Mouse (Mus musculus) hindbrain, embryonic 14.5 days (tissue): ENCODE results near the gene Slc22a14. TPM values are rescaled to one million over a fixed set of nuclear protein-coding genes. Genes with fewer than 3 reads are reported as not detected.

Source experiments
- ATAC-seq: fragments of 200-750 bp; cut with Nextera tagmentation; 2 replicates; pipeline ENCODE4 v1.8.0; 2017; ENCODE audit warnings: moderate number of reproducible peaks, mild to moderate bottlenecking, moderate TSS enrichment, moderate library complexity; ENCODE audit not compliant: low FRiP score
- DNase-seq: peaks from one replicate; pipeline ENCODE4 v3.0.0-alpha.2; 2015; ENCODE audit warnings: low spot score
- H3K27ac ChIP-seq: fragments of 300-500 bp; sonication (generic); 2 replicates; pipeline ENCODE4 v1.5.1; 2014; ENCODE audit warnings: mild to moderate bottlenecking, moderate library complexity
- H3K27me3 ChIP-seq: fragments of 300-500 bp; sonication (generic); 2 replicates; pipeline ENCODE4 v1.6.1; 2014; ENCODE audit warnings: mild to moderate bottlenecking, low read length, mixed read lengths; ENCODE audit not compliant: control insufficient read depth, insufficient read depth
- H3K36me3 ChIP-seq: fragments of 300-500 bp; sonication (generic); replicated peaks from 2 replicates; pipeline ENCODE4 v1.6.1; 2014; ENCODE audit not compliant: control insufficient read depth, insufficient read depth
- H3K4me1 ChIP-seq: fragments of 300-500 bp; sonication (generic); replicated peaks from 2 replicates; pipeline ENCODE4 v1.6.1; 2014; ENCODE audit warnings: antibody characterized with exemption, low read length, mixed read lengths; ENCODE audit not compliant: control insufficient read depth, insufficient read depth
- H3K4me2 ChIP-seq: fragments of 300-500 bp; sonication (generic); replicated peaks from 2 replicates; pipeline ENCODE4 v1.6.1; 2014; ENCODE audit warnings: mild to moderate bottlenecking, moderate library complexity
- H3K4me3 ChIP-seq: fragments of 300-500 bp; sonication (generic); replicated peaks from 2 replicates; pipeline ENCODE4 v1.5.1; 2014; ENCODE audit warnings: mild to moderate bottlenecking, low read length
- H3K9ac ChIP-seq: fragments of 300-500 bp; sonication (generic); 2 replicates; pipeline ENCODE4 v1.6.1; 2014
- H3K9me3 ChIP-seq: fragments of 300-500 bp; sonication (generic); 2 replicates; pipeline ENCODE4 v1.6.1; 2016; ENCODE audit warnings: low read length; ENCODE audit not compliant: control insufficient read depth
- whole genome bisulfite sequencing: fragments of 180-500 bp; shearing (Covaris S2); extraction: QIAGEN DNeasy Blood & Tissue Kit; methylation state at CpG from one replicate; pipeline ENCODE4 v1.1.7; 2014; 5-methylcytosine and 5-hydroxymethylcytosine counted together
- polyA plus RNA-seq: library from polyadenylated mRNA; unstranded; fragments of >200 nt; fragmentation: Nextera tagmentation; extraction: Ambion mirVana; gene quantifications from 2 replicates; pipeline ENCODE4 v1.2.1, GENCODE M21; 2014

The Slc22a14 gene
- polyA plus RNA-seq, 1 experiment from 2014 or later: not detected

DNA sequence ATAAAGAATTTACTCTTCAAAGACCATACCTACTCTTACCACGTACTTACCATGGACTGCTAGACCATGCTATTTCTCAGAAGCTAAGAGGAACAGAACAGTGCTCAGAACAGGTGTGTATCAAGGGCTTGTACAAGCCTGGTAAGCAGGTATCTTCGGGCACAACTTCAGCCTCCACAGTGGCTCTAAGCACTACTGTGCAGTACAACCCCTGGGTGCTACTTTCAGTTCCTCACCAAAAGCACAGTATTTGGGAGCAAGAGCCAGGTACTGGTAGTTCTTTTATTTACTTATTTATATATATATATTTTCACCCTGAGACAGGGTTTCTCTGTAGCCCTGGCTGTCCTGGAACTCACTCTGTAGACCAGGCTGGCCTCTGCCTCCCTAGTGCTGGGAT lies 104.5 kb downstream of the Slc22a14 start:
- 97% methylated on average over 2 of the region's 2 CpGs for WGBS
- H3K36me3 ChIP-seq: peaks cover 72% of the 10 kb centered on the region
- ATAC-seq: no peak
- H3K9me3 ChIP-seq: no peaks in the 10 kb centered on the region
- no peaks in the 10 kb centered on the region for H3K4me1 ChIP-seq
- no peak overlapping the region for H3K9ac ChIP-seq
- no peak overlapping the region for H3K4me2 ChIP-seq
- H3K27ac ChIP-seq: no peak overlapping the region
- DNase-seq: no peak
- no peak overlapping the region for H3K4me3 ChIP-seq
- no peaks in the 10 kb centered on the region for H3K27me3 ChIP-seq

DNA sequence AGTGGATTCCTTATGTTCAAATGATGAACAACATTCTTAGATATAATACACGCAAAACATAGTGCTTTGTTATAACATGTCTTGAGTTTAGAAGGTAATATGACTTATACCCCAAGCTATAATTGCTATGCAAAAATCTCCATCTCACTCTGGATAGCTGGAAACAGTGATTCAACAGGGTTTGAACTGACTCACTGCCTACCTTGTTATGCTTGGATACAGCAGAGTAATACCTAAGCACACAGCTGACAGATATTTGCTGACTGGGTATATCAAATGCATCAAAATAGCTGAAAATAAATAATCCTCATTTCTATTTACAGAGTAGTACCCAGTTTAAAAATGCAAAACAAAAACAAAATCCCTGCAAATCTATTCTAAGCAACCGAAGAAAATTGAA lies 106.6 kb downstream of the Slc22a14 start:
- ATAC-seq: no peak
- no peaks in the 10 kb centered on the region for H3K9me3 ChIP-seq
- 95% methylated on average over 2 of the region's 2 CpGs for WGBS
- peaks cover 75% of the 10 kb centered on the region for H3K36me3 ChIP-seq
- no peak overlapping the region for H3K4me3 ChIP-seq
- no peak overlapping the region for H3K9ac ChIP-seq
- H3K27ac ChIP-seq: no peak overlapping the region
- no peak overlapping the region for H3K4me2 ChIP-seq
- DNase-seq: no peak
- H3K4me1 ChIP-seq: no peaks in the 10 kb centered on the region
- no peaks in the 10 kb centered on the region for H3K27me3 ChIP-seq

DNA sequence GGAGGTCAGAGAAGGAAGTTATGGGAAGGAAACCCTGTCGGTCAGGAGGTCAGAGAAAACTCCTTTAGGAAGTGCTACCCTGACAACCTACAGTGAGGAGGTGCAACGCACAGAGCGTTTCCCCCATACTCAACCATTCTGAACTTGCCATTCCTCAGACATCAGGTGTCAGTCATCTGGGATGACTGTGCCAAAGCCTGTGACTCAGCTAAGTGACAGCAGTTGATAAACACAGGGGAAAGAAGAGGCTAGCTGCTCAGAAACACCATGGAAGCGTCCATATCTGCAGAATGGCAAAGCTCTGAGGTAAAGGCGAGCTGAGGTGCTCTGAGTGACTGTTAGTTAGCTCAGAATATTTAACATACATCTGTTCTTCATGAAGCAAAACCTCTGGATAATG lies 107.2 kb downstream of the Slc22a14 start:
- ATAC-seq (no peak), DNase-seq (no peak)
- no peak overlapping the region for H3K9ac ChIP-seq
- peaks cover 76% of the 10 kb centered on the region for H3K36me3 ChIP-seq
- H3K4me2 ChIP-seq: no peak overlapping the region
- H3K9me3 ChIP-seq: no peaks in the 10 kb centered on the region
- no peak overlapping the region for H3K27ac ChIP-seq
- H3K4me3 ChIP-seq: no peak overlapping the region
- H3K27me3 ChIP-seq: no peaks in the 10 kb centered on the region
- no peaks in the 10 kb centered on the region for H3K4me1 ChIP-seq
- 92% methylated on average over 5 of the region's 5 CpGs for WGBS

DNA sequence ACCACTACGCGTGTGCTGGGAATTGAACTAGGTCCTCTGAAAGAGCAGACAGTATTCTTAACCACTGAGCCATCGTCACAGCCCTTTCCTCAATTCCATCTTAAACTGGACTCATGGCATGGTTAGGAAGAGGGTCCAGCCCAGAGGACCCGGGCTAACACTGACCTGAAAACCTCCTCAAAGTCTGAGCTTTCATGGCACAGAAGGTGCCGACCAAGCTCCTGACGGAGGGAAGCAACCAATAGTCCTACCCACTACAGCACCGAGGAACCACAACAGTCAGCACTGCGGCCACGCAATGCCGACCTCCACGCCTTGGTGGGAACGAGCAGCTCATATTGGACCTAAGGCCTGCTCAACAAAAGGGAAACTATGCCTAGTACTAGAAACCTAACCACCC lies 109.2 kb downstream of the Slc22a14 start:
- Histone ChIP-seq H3K4me3 (no peak overlapping the region), H3K4me2 (no peak overlapping the region), H3K27me3 (no peaks in the 10 kb centered on the region), H3K27ac (no peak overlapping the region), H3K9ac (no peak overlapping the region), H3K9me3 (no peaks in the 10 kb centered on the region), H3K36me3 (peaks cover 81% of the 10 kb centered on the region), H3K4me1 (no peaks in the 10 kb centered on the region)
- ATAC-seq (no peak), DNase-seq (no peak)
- 96% methylated on average over 12 of the region's 12 CpGs for WGBS

DNA sequence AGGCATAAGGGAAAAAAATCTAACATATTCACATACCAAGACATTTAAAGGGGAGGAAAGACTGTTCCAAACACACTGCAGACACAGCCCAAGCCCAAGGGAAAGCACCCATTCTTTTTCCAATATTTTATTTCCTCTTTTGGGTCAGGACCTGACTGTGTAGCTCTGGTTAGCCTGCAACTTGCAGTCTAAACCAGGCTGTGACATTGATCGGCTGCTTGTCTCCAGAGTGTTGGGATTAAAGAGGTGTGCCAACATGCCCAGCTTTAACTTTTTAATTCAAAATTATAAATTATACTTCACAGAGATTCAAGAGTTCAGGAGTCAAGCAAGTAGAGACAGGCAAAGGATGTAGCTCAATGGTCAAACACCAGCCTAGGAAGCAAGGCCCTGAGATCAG lies 110.3 kb downstream of the Slc22a14 start:
- Histone ChIP-seq H3K4me1 (no peaks in the 10 kb centered on the region), H3K36me3 (peaks cover 90% of the 10 kb centered on the region), H3K9ac (no peak overlapping the region), H3K9me3 (no peaks in the 10 kb centered on the region), H3K27ac (no peak overlapping the region), H3K4me3 (no peak overlapping the region), H3K27me3 (no peaks in the 10 kb centered on the region), H3K4me2 (no peak overlapping the region)
- no peak for DNase-seq
- 95% methylated on average over 1 of the region's 1 CpGs for WGBS
- ATAC-seq: no peak

DNA sequence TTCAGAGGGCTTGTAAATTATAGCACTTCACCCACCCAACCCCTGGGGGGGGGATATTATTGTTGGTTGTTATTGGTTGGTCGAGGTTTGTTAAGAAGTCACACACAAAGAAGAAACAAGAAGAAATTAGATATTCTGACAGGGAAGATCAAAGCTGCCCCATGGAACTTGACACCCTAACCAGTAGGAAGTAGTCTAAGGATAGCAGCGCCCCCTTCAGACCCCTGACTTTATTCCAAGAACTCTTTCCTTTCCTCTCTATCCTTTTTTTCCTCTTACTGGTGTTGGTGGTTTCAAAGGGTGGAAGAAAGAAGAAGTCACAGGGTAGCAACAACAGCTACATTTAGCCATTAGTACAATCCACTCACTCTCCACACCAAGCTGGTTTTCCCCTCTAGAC lies 111.2 kb downstream of the Slc22a14 start:
- 89% methylated on average over 2 of the region's 2 CpGs for WGBS
- Histone ChIP-seq H3K36me3 (peaks cover 90% of the 10 kb centered on the region), H3K9ac (no peak overlapping the region)

DNA sequence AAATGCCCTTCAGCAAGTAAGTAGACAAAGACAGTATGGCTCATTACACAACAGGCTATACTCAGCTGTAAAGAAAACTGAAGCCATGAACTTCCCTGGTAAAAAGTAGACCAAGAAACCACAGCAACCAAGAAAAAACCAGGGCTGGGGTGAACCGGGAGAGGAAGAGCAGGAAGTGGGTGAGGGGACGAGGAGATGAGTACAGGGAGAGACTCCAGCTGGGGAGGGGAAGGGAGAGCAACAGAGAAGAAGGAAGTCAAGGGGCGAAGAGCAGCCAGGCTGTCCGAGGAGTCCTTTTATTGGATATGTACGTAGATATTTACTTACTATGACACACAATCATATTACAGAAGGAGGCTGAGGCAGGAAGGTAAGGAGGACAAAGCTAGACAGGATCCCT lies 117.4 kb downstream of the Slc22a14 start:
- Histone ChIP-seq H3K9ac (no peak overlapping the region), H3K4me2 (no peak overlapping the region), H3K27me3 (no peaks in the 10 kb centered on the region), H3K27ac (no peak overlapping the region), H3K4me1 (no peaks in the 10 kb centered on the region), H3K9me3 (no peaks in the 10 kb centered on the region), H3K4me3 (no peak overlapping the region), H3K36me3 (peaks cover 59% of the 10 kb centered on the region)
- DNase-seq (no peak), ATAC-seq (no peak)
- 84% methylated on average over 5 of the region's 5 CpGs for WGBS

More for the DNA sequence above, 111.2 kb downstream of the Slc22a14 start:
- H3K4me3 ChIP-seq: no peak overlapping the region
- no peaks in the 10 kb centered on the region for H3K27me3 ChIP-seq
- no peaks in the 10 kb centered on the region for H3K9me3 ChIP-seq
- no peak for DNase-seq
- no peak overlapping the region for H3K27ac ChIP-seq
- no peak for ATAC-seq
- no peak overlapping the region for H3K4me2 ChIP-seq
- no peaks in the 10 kb centered on the region for H3K4me1 ChIP-seq

DNA sequence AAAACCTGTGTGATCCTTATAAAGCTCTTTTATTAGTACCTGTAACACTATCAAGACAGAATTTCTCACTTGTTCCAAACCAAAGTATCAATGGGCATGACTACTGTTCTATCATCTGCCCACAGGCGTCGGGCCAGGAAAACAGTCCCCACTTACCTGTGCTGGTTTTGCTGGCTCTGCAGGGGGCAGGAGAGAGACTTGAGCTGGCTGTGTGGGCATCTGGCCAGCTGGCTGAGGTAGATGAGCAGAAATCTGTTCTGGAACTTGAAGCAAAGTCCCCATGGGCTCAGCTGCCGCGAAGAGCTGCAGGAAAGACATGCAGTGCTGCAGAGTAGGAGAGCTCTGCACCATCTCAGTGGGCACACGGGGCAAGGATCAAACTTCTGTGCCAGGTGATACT lies 118.5 kb downstream of the Slc22a14 start:
- no peak overlapping the region for H3K9ac ChIP-seq
- H3K4me1 ChIP-seq: no peaks in the 10 kb centered on the region
- peaks cover 57% of the 10 kb centered on the region for H3K36me3 ChIP-seq
- H3K4me2 ChIP-seq: no peak overlapping the region
- no peak overlapping the region for H3K27ac ChIP-seq
- no peak for ATAC-seq
- H3K9me3 ChIP-seq: no peaks in the 10 kb centered on the region
- DNase-seq: no peak
- H3K4me3 ChIP-seq: no peak overlapping the region
- H3K27me3 ChIP-seq: no peaks in the 10 kb centered on the region
- WGBS: 79% methylated on average over 5 of the region's 5 CpGs

DNA sequence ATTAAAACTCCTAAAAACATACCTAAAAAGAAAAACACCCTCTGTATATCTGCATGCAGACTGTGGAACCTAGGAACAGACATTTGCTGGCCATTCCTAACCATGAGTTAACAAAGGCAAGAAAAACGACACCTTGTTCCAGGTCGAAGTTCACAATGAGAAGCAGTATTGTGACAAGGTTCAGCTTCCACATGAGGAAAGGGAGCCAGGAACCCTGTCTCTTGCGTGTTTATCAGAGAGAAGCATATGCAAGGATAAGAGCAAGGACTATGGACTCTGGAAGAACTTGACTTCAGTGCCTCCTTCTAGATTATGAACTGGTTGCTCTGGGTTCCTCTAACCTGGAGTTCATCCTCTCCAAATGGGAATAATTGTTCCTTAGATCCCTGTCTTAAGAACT lies 121.4 kb downstream of the Slc22a14 start:
- ATAC-seq (no peak), DNase-seq (no peak)
- Histone ChIP-seq H3K9ac (no peak overlapping the region), H3K27me3 (no peaks in the 10 kb centered on the region), H3K27ac (no peak overlapping the region), H3K9me3 (no peaks in the 10 kb centered on the region), H3K4me1 (no peaks in the 10 kb centered on the region), H3K4me3 (no peak overlapping the region), H3K4me2 (no peak overlapping the region), H3K36me3 (peaks cover 60% of the 10 kb centered on the region)
- 97% methylated on average over 3 of the region's 3 CpGs for WGBS

DNA sequence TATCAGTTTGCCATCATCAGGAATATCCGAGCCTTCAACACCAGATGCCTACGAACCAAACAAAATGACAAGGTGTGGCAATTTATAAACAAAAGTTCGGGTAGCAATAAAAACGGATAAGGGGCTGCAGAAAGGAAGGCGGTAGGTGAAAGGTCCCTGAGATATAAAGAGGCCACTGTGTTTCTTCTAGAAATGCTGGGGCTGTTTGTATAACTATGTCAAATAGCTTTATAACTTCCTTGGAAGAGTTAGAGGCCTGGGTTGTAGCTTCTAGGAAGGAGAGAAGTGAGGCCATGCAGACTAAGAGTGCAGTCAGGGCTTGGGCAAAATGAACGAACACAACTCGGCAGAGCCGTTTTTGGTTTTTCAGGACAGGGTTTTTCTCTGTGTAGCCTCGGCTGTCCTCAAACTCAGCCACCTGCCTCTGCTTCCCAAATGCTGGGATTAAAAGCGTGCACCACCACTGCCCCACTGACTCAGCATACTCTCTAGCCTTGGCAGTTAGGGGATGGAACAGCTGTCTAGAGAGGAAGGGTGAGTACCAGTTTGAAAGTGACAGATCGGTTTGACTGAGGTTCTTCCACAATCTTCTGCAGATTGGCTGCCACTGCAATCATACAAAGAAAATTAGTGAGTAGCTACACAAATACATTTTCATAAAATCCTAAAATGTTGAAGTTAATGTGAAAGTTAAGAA lies 124.0 kb downstream of the Slc22a14 start:
- no peak overlapping the region for H3K27ac ChIP-seq
- no peak overlapping the region for H3K9ac ChIP-seq
- H3K4me1 ChIP-seq: no peaks in the 10 kb centered on the region
- peaks cover 60% of the 10 kb centered on the region for H3K36me3 ChIP-seq
- ATAC-seq (no peak), DNase-seq (no peak)
- 92% methylated on average over 11 of the region's 11 CpGs for WGBS
- H3K4me3 ChIP-seq: no peak overlapping the region
- no peaks in the 10 kb centered on the region for H3K9me3 ChIP-seq
- H3K4me2 ChIP-seq: no peak overlapping the region
- no peaks in the 10 kb centered on the region for H3K27me3 ChIP-seq
